Comparison of ENCODE assay signal across 14 mouse cellular contexts in the genomic region with DNA sequence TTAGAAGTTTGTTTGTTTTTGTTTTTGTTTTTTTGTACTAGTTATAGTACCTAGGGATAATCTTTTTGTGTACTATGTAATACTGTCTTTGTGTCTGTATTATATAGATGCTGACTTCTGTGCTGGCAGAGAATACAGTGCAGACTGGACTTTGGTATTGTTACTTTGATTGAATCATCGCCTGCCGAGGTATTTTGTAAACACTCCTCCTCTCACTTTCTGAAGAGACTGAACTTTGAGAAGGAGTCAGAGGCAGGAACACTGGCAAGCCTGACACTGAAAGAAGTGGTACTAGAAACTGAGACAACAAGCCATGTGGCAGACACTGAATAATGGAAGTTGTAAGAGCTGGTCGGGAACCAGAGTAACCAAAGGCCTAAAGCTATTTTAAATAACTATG.
"Had no signal": no experiment of that assay in that cellular context is flagged by ENCODE, and none has a peak within 500 bp of the region (broad histone marks: within the 10 kb centered on the region; RNA-seq: fewer than 3 reads in every experiment).

No protein-coding gene starts in this region.

- H3K9ac ChIP-seq: hindbrain, embryonic 14.5 days; liver, embryonic 15.5 days; lung, embryonic 15.5 days; midbrain, embryonic 15.5 days; neural tube, embryonic 12.5 days had no signal

- H3K4me2 ChIP-seq: hindbrain, embryonic 14.5 days; liver, embryonic 15.5 days; lung, embryonic 15.5 days; midbrain, embryonic 11.5 days; midbrain, embryonic 15.5 days; neural tube, embryonic 12.5 days had no signal

- H3K4me1 ChIP-seq: limb, embryonic 10.5 days; neural tube, embryonic 12.5 days had no signal

- H3K27ac ChIP-seq: hindbrain, embryonic 14.5 days; left cerebral cortex, adult 2 months; limb, embryonic 10.5 days; liver, embryonic 15.5 days; lung, embryonic 15.5 days; macrophage; midbrain, embryonic 15.5 days; neural tube, embryonic 12.5 days had no signal

- ATAC-seq: intestine, postnatal 0 days; midbrain, embryonic 15.5 days had no signal

- H3K4me3 ChIP-seq: left cerebral cortex, adult 2 months; limb, embryonic 10.5 days; liver, embryonic 15.5 days; lung, embryonic 15.5 days; megakaryocyte, embryonic 14.5 days; midbrain, embryonic 15.5 days; neural tube, embryonic 12.5 days had no signal

- DNase-seq: spleen, adult 18-20 months; thymus, adult 2 months; thymus, postnatal 25 days had no signal

- H3K27me3 ChIP-seq: liver, embryonic 15.5 days; lung, embryonic 15.5 days; megakaryocyte, embryonic 14.5 days; midbrain, embryonic 15.5 days; neural tube, embryonic 12.5 days had no signal

- H3K9me3 ChIP-seq: limb, embryonic 10.5 days; liver, embryonic 15.5 days; lung, embryonic 15.5 days; megakaryocyte, embryonic 14.5 days; midbrain, embryonic 15.5 days; neural tube, embryonic 12.5 days had no signal
